Mouse (Mus musculus): ENCODE results near the gene Map3k21. TPM values are rescaled to one million over a fixed set of nuclear protein-coding genes. Genes with fewer than 3 reads are reported as not detected.
A peak's percentile ranks its signal among the peaks of the same experiment; 100 is the strongest.

The Map3k21 gene
- polyA plus RNA-seq, 1 experiment = 4.4 TPM

DNA sequence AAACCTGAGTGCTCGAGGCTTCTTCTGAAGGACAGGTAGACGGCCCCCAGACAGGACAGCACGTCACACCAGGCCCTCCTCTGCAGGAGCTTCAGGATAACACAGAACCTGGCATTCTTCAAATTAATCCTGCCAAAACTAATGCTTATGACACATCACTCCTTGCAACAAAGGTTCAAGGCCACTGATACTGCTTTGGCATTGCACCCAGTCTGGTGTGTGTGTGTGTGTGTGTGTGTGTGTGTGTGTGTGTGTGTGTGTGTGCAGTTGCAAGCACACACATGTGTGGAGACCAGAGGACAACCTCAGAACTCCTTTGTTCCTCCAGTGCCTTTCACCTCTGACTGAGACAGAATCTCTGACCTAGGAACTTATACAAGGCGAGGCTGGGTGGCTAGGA lies 3.0 kb downstream of the Map3k21 start:
- Histone ChIP-seq H3K4me3 (ENCODE audit: insufficient read depth, low read depth, low read length) (no peak overlapping the region), H3K27me3 (replicated peaks; ENCODE audit: control insufficient read depth, insufficient read depth, low read length) (no peaks in the 10 kb centered on the region), H3K36me3 (ENCODE audit: control insufficient read depth, insufficient read depth, low read length) (no peaks in the 10 kb centered on the region), H3K4me1 (ENCODE audit: control insufficient read depth, insufficient read depth, low read length) (peaks cover 15% of the 10 kb centered on the region; the same call in 1 of the 2 replicates), H3K27ac (ENCODE audit: insufficient read depth, low read depth, low read length) (no peak overlapping the region)
- 77% methylated on average over 4 of the region's 4 CpGs for WGBS
- no peak for DNase-seq
- TF ChIP-seq CTCF (conservative IDR thresholded peaks at IDR 0.05; ENCODE audit: insufficient read depth, insufficient read length, low read depth, low read length) (no peak), POLR2A (IDR thresholded peaks at IDR 0.05; ENCODE audit: low read depth, low read length) (no peak)

DNA sequence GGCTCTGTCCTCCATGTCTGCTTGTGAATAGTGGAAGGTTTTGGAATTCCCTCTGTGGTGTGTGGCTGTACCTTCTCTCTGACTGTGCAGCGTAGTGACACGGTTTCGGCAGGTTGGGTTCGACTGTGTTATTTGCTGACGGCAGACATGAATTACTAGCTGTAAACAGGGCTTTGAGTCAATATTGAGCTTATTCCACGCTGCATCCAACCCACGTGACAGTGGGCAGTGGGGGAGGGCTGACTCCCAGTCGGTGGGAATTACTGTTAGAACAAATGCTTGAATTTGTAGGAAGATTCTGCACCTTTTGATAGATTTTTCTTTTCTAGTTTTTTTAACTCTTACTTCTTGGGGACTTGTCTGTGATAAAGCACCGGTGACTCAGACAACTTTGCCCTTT lies 4.1 kb downstream of the Map3k21 start:
- DNase-seq = no peak
- Histone ChIP-seq H3K27me3 (replicated peaks; ENCODE audit: control insufficient read depth, insufficient read depth, low read length) (no peaks in the 10 kb centered on the region), H3K4me3 (ENCODE audit: insufficient read depth, low read depth, low read length) (no peak overlapping the region), H3K36me3 (ENCODE audit: control insufficient read depth, insufficient read depth, low read length) (no peaks in the 10 kb centered on the region), H3K4me1 (ENCODE audit: control insufficient read depth, insufficient read depth, low read length) (peaks cover 21% of the 10 kb centered on the region), H3K27ac (ENCODE audit: insufficient read depth, low read depth, low read length) (no peak overlapping the region)
- no peak for TF ChIP-seq POLR2A (IDR thresholded peaks at IDR 0.05; ENCODE audit: low read depth, low read length)
- TF ChIP-seq CTCF (conservative IDR thresholded peaks at IDR 0.05; ENCODE audit: insufficient read depth, insufficient read length, low read depth, low read length) = no peak
- 39% methylated on average over 9 of the region's 9 CpGs for WGBS

DNA sequence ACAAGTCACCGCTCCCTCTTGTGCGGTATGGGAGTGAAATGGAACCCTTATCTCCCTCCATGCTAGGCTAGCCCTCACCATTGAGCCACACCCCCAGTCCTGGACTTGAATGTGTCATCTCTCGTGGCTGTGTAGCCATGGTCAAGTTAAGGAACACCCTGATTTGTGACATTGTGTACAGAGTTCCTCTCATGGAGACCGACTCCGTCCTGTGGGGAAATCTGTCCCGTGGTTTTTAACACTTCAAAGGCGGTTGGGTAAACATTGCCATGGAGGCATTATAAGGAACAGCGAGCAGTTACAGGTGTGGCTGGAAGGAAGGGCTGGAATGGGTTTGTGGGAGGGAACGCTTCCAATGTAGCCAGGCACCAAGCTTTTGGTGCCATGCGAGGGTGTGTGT lies 6.8 kb downstream of the Map3k21 start:
- 54% methylated on average over 10 of the region's 10 CpGs for WGBS
- DNase-seq = no peak
- Histone ChIP-seq H3K27ac (ENCODE audit: insufficient read depth, low read depth, low read length) (no peak overlapping the region), H3K4me3 (ENCODE audit: insufficient read depth, low read depth, low read length) (no peak overlapping the region), H3K36me3 (ENCODE audit: control insufficient read depth, insufficient read depth, low read length) (no peaks in the 10 kb centered on the region), H3K4me1 (ENCODE audit: control insufficient read depth, insufficient read depth, low read length) (peaks cover 35% of the 10 kb centered on the region), H3K27me3 (replicated peaks; ENCODE audit: control insufficient read depth, insufficient read depth, low read length) (no peaks in the 10 kb centered on the region)
- TF ChIP-seq CTCF (conservative IDR thresholded peaks at IDR 0.05; ENCODE audit: insufficient read depth, insufficient read length, low read depth, low read length) (no peak), POLR2A (IDR thresholded peaks at IDR 0.05; ENCODE audit: low read depth, low read length) (no peak)

DNA sequence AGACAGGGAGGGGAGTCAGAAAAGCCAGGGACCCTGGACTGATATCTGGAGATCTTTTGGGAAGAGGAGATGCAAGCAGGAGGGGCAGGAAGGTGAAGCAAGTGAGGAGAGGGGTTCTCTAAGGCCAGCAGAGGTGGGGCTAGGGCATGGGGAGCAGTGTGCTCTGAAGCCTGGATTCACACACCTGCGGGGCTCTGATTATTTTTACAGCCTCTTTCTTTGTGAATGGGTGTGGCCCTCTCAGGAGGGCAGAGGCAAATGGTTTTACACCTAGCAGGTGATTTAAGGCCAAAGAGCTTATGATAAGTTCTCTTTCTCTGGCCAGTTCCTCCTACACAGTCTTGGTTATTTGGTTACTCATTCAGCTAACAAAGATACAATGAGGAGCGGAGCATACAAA lies 8.5 kb downstream of the Map3k21 start:
- Histone ChIP-seq H3K27me3 (replicated peaks; ENCODE audit: control insufficient read depth, insufficient read depth, low read length) (no peaks in the 10 kb centered on the region), H3K36me3 (ENCODE audit: control insufficient read depth, insufficient read depth, low read length) (no peaks in the 10 kb centered on the region), H3K27ac (ENCODE audit: insufficient read depth, low read depth, low read length) (no peak overlapping the region), H3K4me1 (ENCODE audit: control insufficient read depth, insufficient read depth, low read length) (peaks cover 33% of the 10 kb centered on the region), H3K4me3 (ENCODE audit: insufficient read depth, low read depth, low read length) (no peak overlapping the region)
- WGBS = 43% methylated on average over 2 of the region's 2 CpGs
- no peak for TF ChIP-seq CTCF (conservative IDR thresholded peaks at IDR 0.05; ENCODE audit: insufficient read depth, insufficient read length, low read depth, low read length)
- TF ChIP-seq POLR2A (IDR thresholded peaks at IDR 0.05; ENCODE audit: low read depth, low read length) = no peak
- no peak for DNase-seq

DNA sequence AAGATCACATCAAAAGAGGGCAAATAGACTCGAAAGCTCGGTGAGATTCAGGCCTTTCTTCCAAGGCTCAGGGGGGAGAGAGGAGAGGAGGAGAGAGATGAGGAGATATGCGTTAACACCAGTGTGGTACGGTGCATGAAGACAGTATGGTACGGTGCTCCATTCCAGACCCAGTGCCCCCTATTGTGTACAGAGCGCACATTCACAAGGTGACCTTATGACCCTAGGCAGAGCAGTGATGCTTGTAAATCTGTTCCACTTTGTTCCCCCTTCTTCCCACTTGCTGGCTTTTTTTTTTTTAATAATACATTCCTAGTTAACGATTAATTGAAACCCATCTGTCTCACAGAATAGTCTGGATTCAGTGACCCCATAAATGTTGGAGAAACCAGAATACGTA lies 9.3 kb downstream of the Map3k21 start:
- Histone ChIP-seq H3K27ac (ENCODE audit: insufficient read depth, low read depth, low read length) (peak overlapping the region; percentile 47), H3K4me1 (ENCODE audit: control insufficient read depth, insufficient read depth, low read length) (peaks cover 33% of the 10 kb centered on the region), H3K4me3 (ENCODE audit: insufficient read depth, low read depth, low read length) (no peak overlapping the region), H3K27me3 (replicated peaks; ENCODE audit: control insufficient read depth, insufficient read depth, low read length) (no peaks in the 10 kb centered on the region), H3K36me3 (ENCODE audit: control insufficient read depth, insufficient read depth, low read length) (no peaks in the 10 kb centered on the region)
- peak; percentile 55 for DNase-seq
- 31% methylated on average over 8 of the region's 8 CpGs for WGBS
- TF ChIP-seq CTCF (conservative IDR thresholded peaks at IDR 0.05; ENCODE audit: insufficient read depth, insufficient read length, low read depth, low read length) = no peak
- TF ChIP-seq POLR2A (IDR thresholded peaks at IDR 0.05; ENCODE audit: low read depth, low read length) = no peak

DNA sequence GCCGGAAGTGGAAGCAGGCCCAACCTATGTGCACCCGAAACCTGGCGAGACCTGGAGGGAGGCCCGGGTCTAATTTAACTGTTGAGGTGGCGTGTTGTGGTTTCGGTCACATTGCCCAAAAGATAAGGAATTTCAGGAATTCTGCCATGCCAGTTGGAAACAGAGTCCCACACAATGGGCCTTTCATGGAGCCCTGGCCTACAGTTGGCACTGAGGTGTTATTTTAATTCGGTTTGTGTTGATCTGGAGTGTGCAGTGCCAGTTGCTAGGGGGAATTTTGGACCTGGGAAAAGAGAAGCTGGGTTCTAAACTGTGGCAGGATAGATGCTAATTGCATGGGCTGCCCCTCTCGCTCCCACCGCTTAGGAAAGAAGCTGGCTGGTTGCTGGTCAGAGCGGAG lies 10.0 kb downstream of the Map3k21 start:
- no peaks in the 10 kb centered on the region for H3K36me3 ChIP-seq (ENCODE audit: control insufficient read depth, insufficient read depth, low read length)
- no peaks in the 10 kb centered on the region for H3K27me3 ChIP-seq (replicated peaks; ENCODE audit: control insufficient read depth, insufficient read depth, low read length)
- peak overlapping the region; percentile 47 for H3K27ac ChIP-seq (ENCODE audit: insufficient read depth, low read depth, low read length)
- no peak overlapping the region for H3K4me3 ChIP-seq (ENCODE audit: insufficient read depth, low read depth, low read length)
- peaks cover 30% of the 10 kb centered on the region for H3K4me1 ChIP-seq (ENCODE audit: control insufficient read depth, insufficient read depth, low read length)
- 61% methylated on average over 10 of the region's 10 CpGs for whole genome bisulfite sequencing
- TF ChIP-seq POLR2A (IDR thresholded peaks at IDR 0.05; ENCODE audit: low read depth, low read length) (no peak), CTCF (conservative IDR thresholded peaks at IDR 0.05; ENCODE audit: insufficient read depth, insufficient read length, low read depth, low read length) (no peak)
- DNase-seq = no peak

DNA sequence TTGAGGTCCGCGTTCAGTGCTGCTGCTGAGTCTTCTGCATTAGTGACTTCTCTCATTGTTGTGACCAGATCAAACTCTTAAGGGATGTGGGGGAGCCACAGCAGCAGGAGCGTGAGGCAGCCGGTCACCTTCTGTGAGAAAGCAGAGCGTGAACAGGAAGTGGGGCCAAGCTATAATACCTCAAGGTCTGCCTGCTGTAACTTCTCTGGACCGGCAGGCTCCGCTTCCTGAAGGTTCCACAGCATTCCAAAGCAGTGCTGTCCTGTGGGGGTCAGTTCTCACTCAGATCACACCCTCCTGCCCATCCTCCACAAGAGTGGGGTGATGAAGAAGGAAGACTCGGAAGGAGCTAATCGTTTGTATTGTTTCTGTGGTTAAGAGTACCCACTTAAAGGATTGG lies 10.5 kb downstream of the Map3k21 start:
- DNase-seq = peak; percentile 46
- Histone ChIP-seq H3K4me3 (ENCODE audit: insufficient read depth, low read depth, low read length) (no peak overlapping the region), H3K4me1 (ENCODE audit: control insufficient read depth, insufficient read depth, low read length) (peaks cover 30% of the 10 kb centered on the region), H3K36me3 (ENCODE audit: control insufficient read depth, insufficient read depth, low read length) (no peaks in the 10 kb centered on the region), H3K27ac (ENCODE audit: insufficient read depth, low read depth, low read length) (peak overlapping the region; percentile 47), H3K27me3 (replicated peaks; ENCODE audit: control insufficient read depth, insufficient read depth, low read length) (no peaks in the 10 kb centered on the region)
- TF ChIP-seq CTCF (conservative IDR thresholded peaks at IDR 0.05; ENCODE audit: insufficient read depth, insufficient read length, low read depth, low read length) (no peak), POLR2A (IDR thresholded peaks at IDR 0.05; ENCODE audit: low read depth, low read length) (no peak)
- 40% methylated on average over 9 of the region's 9 CpGs for WGBS

DNA sequence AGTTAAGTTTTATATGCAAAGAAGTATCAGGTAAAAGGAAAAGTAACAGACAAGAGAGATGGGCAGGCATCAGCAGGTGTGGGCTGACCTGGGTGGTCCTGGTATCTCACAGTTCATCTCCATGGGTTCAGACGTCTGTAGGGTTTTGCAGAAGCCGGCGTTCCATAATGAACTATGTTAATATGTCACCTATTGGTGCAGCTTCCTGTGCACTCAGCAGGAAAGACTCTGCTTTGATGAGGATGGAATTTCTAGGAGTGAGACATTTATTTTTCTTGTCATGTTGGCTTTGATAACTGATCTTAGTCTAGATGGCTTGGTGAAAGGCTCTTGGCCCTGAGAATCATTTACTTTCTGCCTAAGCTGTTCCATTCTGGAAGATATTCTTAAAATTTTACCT lies 12.1 kb downstream of the Map3k21 start:
- peak; percentile 65 for DNase-seq
- no peak for TF ChIP-seq CTCF (conservative IDR thresholded peaks at IDR 0.05; ENCODE audit: insufficient read depth, insufficient read length, low read depth, low read length)
- no peak for TF ChIP-seq POLR2A (IDR thresholded peaks at IDR 0.05; ENCODE audit: low read depth, low read length)
- peak overlapping the region; percentile 57; the same call in 1 of the 2 replicates for H3K27ac ChIP-seq (ENCODE audit: insufficient read depth, low read depth, low read length)
- H3K4me3 ChIP-seq (ENCODE audit: insufficient read depth, low read depth, low read length) = no peak overlapping the region
- H3K4me1 ChIP-seq (ENCODE audit: control insufficient read depth, insufficient read depth, low read length) = peaks cover 30% of the 10 kb centered on the region
- H3K36me3 ChIP-seq (ENCODE audit: control insufficient read depth, insufficient read depth, low read length) = no peaks in the 10 kb centered on the region
- no peaks in the 10 kb centered on the region for H3K27me3 ChIP-seq (replicated peaks; ENCODE audit: control insufficient read depth, insufficient read depth, low read length)
- 25% methylated on average over 3 of the region's 3 CpGs for WGBS
